ENCODE assay signal across 12 mouse cellular contexts in genomic region chrX:60463786-60464185, GRCm38 (mm10).
A peak's percentile ranks its signal among the peaks of the same experiment; 100 is the strongest.
DNase-seq lines count a peak whose midpoint lies in the region; ATAC-seq and TF ChIP-seq lines count a peak whose summit lies in the region.
"Had no signal": no experiment of that assay in that cellular context is flagged by ENCODE, and none has a peak within 500 bp of the region (broad histone marks: within the 10 kb centered on the region; RNA-seq: fewer than 3 reads in every experiment).

No protein-coding gene starts in this region.

- 6% methylated on average over 2 of the region's 2 CpGs for WGBS in hindbrain, embryonic 11.5 days
- 16% methylated on average over 2 of the region's 2 CpGs for WGBS in hindbrain, embryonic 12.5 days
- WGBS in midbrain, postnatal 0 days: 15% methylated on average over 2 of the region's 2 CpGs
- 12% methylated on average over 2 of the region's 2 CpGs for WGBS in midbrain, embryonic 13.5 days

- H3K27ac ChIP-seq in hindbrain, embryonic 11.5 days (ENCODE audit: low read depth, low read length): no peak overlapping the region
- H3K27ac ChIP-seq in hindbrain, embryonic 12.5 days: no peak overlapping the region
- H3K27ac ChIP-seq in midbrain, postnatal 0 days (ENCODE audit: low read depth, low read length): no peak overlapping the region
- H3K27ac ChIP-seq in midbrain, embryonic 13.5 days: no peak overlapping the region
- H3K27ac ChIP-seq: embryonic facial prominence, embryonic 15.5 days had no signal

- H3K36me3 ChIP-seq in hindbrain, embryonic 11.5 days (ENCODE audit: control insufficient read depth, insufficient read depth, low read length): no peaks in the 10 kb centered on the region
- no peaks in the 10 kb centered on the region for H3K36me3 ChIP-seq in hindbrain, embryonic 12.5 days
- H3K36me3 ChIP-seq in midbrain, postnatal 0 days (ENCODE audit: insufficient read depth, low read length): no peaks in the 10 kb centered on the region
- H3K36me3 ChIP-seq in midbrain, embryonic 13.5 days: no peaks in the 10 kb centered on the region
- H3K36me3 ChIP-seq: embryonic facial prominence, embryonic 15.5 days; heart, embryonic 12.5 days had no signal

- no peaks in the 10 kb centered on the region for H3K4me1 ChIP-seq in hindbrain, embryonic 11.5 days (replicated peaks; ENCODE audit: control insufficient read depth, insufficient read depth, low read length)
- H3K4me1 ChIP-seq in hindbrain, embryonic 12.5 days: no peaks in the 10 kb centered on the region
- no peaks in the 10 kb centered on the region for H3K4me1 ChIP-seq in midbrain, postnatal 0 days (ENCODE audit: insufficient read depth, low read length)
- H3K4me1 ChIP-seq in midbrain, embryonic 13.5 days (replicated peaks): no peaks in the 10 kb centered on the region
- H3K4me1 ChIP-seq: embryonic facial prominence, embryonic 15.5 days; heart, embryonic 12.5 days; megakaryocyte, embryonic 14.5 days had no signal

- ATAC-seq in hindbrain, embryonic 11.5 days (ENCODE audit: low FRiP score): no peak
- no peak for ATAC-seq in hindbrain, embryonic 12.5 days (ENCODE audit: low FRiP score)
- ATAC-seq in midbrain, postnatal 0 days (ENCODE audit: low FRiP score): no peak
- no peak for ATAC-seq in midbrain, embryonic 13.5 days

- TF ChIP-seq POLR2A in brain, embryonic 14.5 days (IDR thresholded peaks at IDR 0.05; ENCODE audit: borderline replicate concordance, extremely low read depth, insufficient read depth, insufficient read length, poor library complexity, severe bottlenecking): no peak

- no peak overlapping the region for H3K4me3 ChIP-seq in hindbrain, embryonic 11.5 days (ENCODE audit: low read depth, low read length)
- H3K4me3 ChIP-seq in hindbrain, embryonic 12.5 days: no peak overlapping the region
- no peak overlapping the region for H3K4me3 ChIP-seq in midbrain, postnatal 0 days (ENCODE audit: low read depth, low read length)
- no peak overlapping the region for H3K4me3 ChIP-seq in midbrain, embryonic 13.5 days (replicated peaks)
- H3K4me3 ChIP-seq: embryonic facial prominence, embryonic 15.5 days; heart, embryonic 12.5 days; megakaryocyte, embryonic 14.5 days had no signal

- DNase-seq in hindbrain, embryonic 11.5 days (ENCODE audit: low spot score): peak; percentile 33
- peak; percentile 1 for DNase-seq in midbrain, postnatal 0 days (ENCODE audit: low spot score)
- DNase-seq in brain, embryonic 14.5 days (ENCODE audit: low read depth): peak; percentile 36
- DNase-seq in retina, postnatal 1 day: peak; percentile 44
- no peak for DNase-seq in frontal cortex, postnatal 14 days (ENCODE audit: low spot score in 2 of 2)
- DNase-seq in heart, adult 11 months: no peak
- DNase-seq: thymus, postnatal 4 days had no signal

- peak; percentile 61 for TF ChIP-seq CTCF in midbrain, postnatal 0 days (IDR thresholded peaks at IDR 0.05)
- peak; percentile 46; the same call in 1 of the 2 replicates for TF ChIP-seq CTCF in brain, embryonic 14.5 days (IDR thresholded peaks at IDR 0.05; ENCODE audit: borderline replicate concordance, extremely low read depth, insufficient read depth, insufficient read length)

- H3K9ac ChIP-seq in hindbrain, embryonic 11.5 days (ENCODE audit: low read depth, low read length): no peak overlapping the region
- no peak overlapping the region for H3K9ac ChIP-seq in hindbrain, embryonic 12.5 days
- no peak overlapping the region for H3K9ac ChIP-seq in midbrain, postnatal 0 days (replicated peaks; ENCODE audit: low read length, poor library complexity, severe bottlenecking)
- no peak overlapping the region for H3K9ac ChIP-seq in midbrain, embryonic 13.5 days (replicated peaks)
- H3K9ac ChIP-seq: embryonic facial prominence, embryonic 15.5 days; heart, embryonic 12.5 days had no signal

- no peaks in the 10 kb centered on the region for H3K9me3 ChIP-seq in hindbrain, embryonic 11.5 days (ENCODE audit: control insufficient read depth, low read length)
- H3K9me3 ChIP-seq in hindbrain, embryonic 12.5 days (replicated peaks): no peaks in the 10 kb centered on the region
- no peaks in the 10 kb centered on the region for H3K9me3 ChIP-seq in midbrain, postnatal 0 days (ENCODE audit: low read length)
- H3K9me3 ChIP-seq in midbrain, embryonic 13.5 days: no peaks in the 10 kb centered on the region
- H3K9me3 ChIP-seq: embryonic facial prominence, embryonic 15.5 days; heart, embryonic 12.5 days; megakaryocyte, embryonic 14.5 days had no signal

- H3K27me3 ChIP-seq in hindbrain, embryonic 11.5 days (ENCODE audit: control insufficient read depth, insufficient read depth, low read length): no peaks in the 10 kb centered on the region
- H3K27me3 ChIP-seq in hindbrain, embryonic 12.5 days: no peaks in the 10 kb centered on the region
- H3K27me3 ChIP-seq in midbrain, postnatal 0 days (ENCODE audit: insufficient read depth, low read length): no peaks in the 10 kb centered on the region
- H3K27me3 ChIP-seq in midbrain, embryonic 13.5 days: no peaks in the 10 kb centered on the region
- H3K27me3 ChIP-seq: embryonic facial prominence, embryonic 15.5 days; heart, embryonic 12.5 days; megakaryocyte, embryonic 14.5 days had no signal

- H3K4me2 ChIP-seq in hindbrain, embryonic 11.5 days (replicated peaks; ENCODE audit: low read depth, low read length): no peak overlapping the region
- H3K4me2 ChIP-seq in hindbrain, embryonic 12.5 days (replicated peaks): no peak overlapping the region
- no peak overlapping the region for H3K4me2 ChIP-seq in midbrain, postnatal 0 days (ENCODE audit: low read depth, low read length, poor library complexity, severe bottlenecking)
- no peak overlapping the region for H3K4me2 ChIP-seq in midbrain, embryonic 13.5 days (replicated peaks)
- H3K4me2 ChIP-seq: embryonic facial prominence, embryonic 15.5 days; heart, embryonic 12.5 days had no signal

Comparison
In these comparisons a context has a peak if more than half of its experiments do, and no peak if none do; other contexts are left out.
1. DNase-seq: peak in hindbrain, embryonic 11.5 days (single experiment), midbrain, postnatal 0 days (single experiment), brain, embryonic 14.5 days (single experiment) and retina, postnatal 1 day (single experiment); none in frontal cortex, postnatal 14 days (0 of 2) and heart, adult 11 months (single experiment).